Mouse (Mus musculus): Measurements from ENCODE around the gene Dlgap1. TPM values are rescaled to one million over a fixed set of nuclear protein-coding genes. Genes with fewer than 3 reads are reported as not detected.

Gene Dlgap1
- polyA plus RNA-seq, 1 experiment from 2014 or later: 1.3 TPM

DNA sequence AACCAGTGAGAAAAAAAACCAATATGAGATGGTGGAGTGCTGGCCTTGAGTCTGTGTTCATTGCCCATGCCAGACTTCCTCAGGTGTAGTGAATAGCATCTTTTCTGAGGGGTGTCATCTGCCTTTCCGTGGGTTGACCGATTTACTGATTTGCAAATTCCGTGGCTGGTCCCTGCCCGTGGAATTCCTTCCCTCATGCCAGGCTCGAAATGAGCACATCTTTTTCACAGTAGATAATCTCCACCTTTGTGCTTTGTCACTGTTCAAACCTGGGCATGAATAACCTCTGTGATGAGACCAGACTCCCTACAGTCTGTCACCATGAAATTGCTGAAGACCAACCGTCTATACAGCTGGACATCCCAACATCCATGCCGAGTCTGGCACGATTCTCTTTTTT lies 493.4 kb downstream of the Dlgap1 start:
- WGBS: 86% methylated on average over 8 of the region's 8 CpGs
- Histone ChIP-seq H3K9me3 (ENCODE audit: control insufficient read depth, low read length) (no peaks in the 10 kb centered on the region), H3K4me2 (ENCODE audit: low read depth, low read length) (no peak overlapping the region), H3K4me3 (ENCODE audit: low read length) (no peak overlapping the region), H3K9ac (ENCODE audit: low read depth, low read length) (no peak overlapping the region), H3K4me1 (ENCODE audit: control insufficient read depth, insufficient read depth, low read length) (no peaks in the 10 kb centered on the region), H3K27ac (ENCODE audit: low read length) (no peak overlapping the region), H3K27me3 (replicated peaks; ENCODE audit: control insufficient read depth, insufficient read depth, low read length) (no peaks in the 10 kb centered on the region), H3K36me3 (ENCODE audit: control insufficient read depth, insufficient read depth, low read length) (no peaks in the 10 kb centered on the region)
- ATAC-seq: no peak

DNA sequence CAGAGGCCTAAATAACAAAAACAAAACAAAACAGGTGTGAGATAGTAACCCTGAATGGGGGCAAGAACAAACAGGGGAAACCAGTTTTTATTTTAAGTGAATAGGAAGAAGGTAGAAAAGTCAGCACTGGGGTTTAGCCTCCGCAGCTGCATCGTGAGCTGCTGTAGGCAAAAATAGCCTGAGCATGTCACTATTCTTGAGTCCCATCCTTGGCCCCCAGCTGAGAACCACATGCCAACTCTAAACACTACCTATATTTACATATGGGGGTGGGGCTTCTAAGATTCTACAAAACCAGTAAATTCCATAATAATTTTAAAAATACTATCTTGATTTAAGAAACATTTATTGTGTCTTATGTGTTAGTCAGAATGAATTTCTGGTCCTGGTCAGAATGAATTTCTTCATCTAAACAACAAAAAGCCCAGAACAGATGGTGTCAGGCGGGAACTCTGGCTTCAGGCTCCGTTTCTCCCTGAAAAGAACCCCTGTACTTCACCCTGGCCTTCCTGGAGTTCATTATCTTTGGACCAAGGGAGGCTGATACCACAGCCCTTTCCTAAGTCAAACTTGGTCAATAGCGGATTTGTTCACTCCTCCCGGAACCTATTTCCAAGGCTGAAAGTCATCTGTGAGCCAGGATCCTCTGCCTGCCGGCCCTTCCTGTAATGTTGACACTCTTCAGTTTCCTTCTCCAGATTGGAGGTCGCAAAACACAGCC lies 494.1 kb downstream of the Dlgap1 start:
- Histone ChIP-seq H3K4me2 (ENCODE audit: low read depth, low read length) (no peak overlapping the region), H3K36me3 (ENCODE audit: control insufficient read depth, insufficient read depth, low read length) (no peaks in the 10 kb centered on the region), H3K27ac (ENCODE audit: low read length) (no peak overlapping the region), H3K9ac (ENCODE audit: low read depth, low read length) (no peak overlapping the region), H3K4me3 (ENCODE audit: low read length) (no peak overlapping the region), H3K9me3 (ENCODE audit: control insufficient read depth, low read length) (no peaks in the 10 kb centered on the region), H3K27me3 (replicated peaks; ENCODE audit: control insufficient read depth, insufficient read depth, low read length) (no peaks in the 10 kb centered on the region), H3K4me1 (ENCODE audit: control insufficient read depth, insufficient read depth, low read length) (no peaks in the 10 kb centered on the region)
- WGBS: 67% methylated on average over 8 of the region's 8 CpGs
- no peak for ATAC-seq

- H3K4me2 ChIP-seq (ENCODE audit: low read depth, low read length): no peak overlapping the region
- H3K9me3 ChIP-seq (ENCODE audit: control insufficient read depth, low read length): no peaks in the 10 kb centered on the region
- WGBS: 55% methylated on average over 4 of the region's 4 CpGs
- no peaks in the 10 kb centered on the region for H3K36me3 ChIP-seq (ENCODE audit: control insufficient read depth, insufficient read depth, low read length)
- H3K27ac ChIP-seq (ENCODE audit: low read length): no peak overlapping the region
- H3K4me1 ChIP-seq (ENCODE audit: control insufficient read depth, insufficient read depth, low read length): no peaks in the 10 kb centered on the region
- H3K27me3 ChIP-seq (replicated peaks; ENCODE audit: control insufficient read depth, insufficient read depth, low read length): no peaks in the 10 kb centered on the region
- no peak overlapping the region for H3K9ac ChIP-seq (ENCODE audit: low read depth, low read length)
- H3K4me3 ChIP-seq (ENCODE audit: low read length): no peak overlapping the region
- no peak for ATAC-seq
Observed at GRCm38 (mm10) chr17:70466413-70466812, 497.5 kb downstream of the Dlgap1 start.

DNA sequence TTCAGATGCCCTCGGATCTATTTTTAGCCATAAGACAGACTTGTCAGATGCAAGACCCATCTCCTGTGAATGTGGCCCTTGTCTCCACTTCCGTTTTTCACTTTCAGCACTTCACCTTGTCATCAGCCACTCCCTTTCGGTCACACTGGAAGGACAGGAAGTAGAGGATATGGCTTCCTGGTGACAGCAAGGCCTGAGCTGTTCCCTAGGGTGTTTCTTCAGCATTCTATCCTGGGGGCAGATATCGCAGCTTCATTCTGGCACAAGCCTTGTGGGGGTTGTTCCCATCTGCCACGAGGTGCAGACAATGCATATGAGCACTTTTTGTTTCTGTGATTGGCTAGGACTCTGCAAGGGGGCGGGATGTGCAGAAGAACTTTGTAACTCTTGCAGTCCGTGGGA lies 502.1 kb downstream of the Dlgap1 start:
- Histone ChIP-seq H3K4me2 (ENCODE audit: low read depth, low read length) (no peak overlapping the region), H3K4me3 (ENCODE audit: low read length) (no peak overlapping the region), H3K4me1 (ENCODE audit: control insufficient read depth, insufficient read depth, low read length) (no peaks in the 10 kb centered on the region), H3K27me3 (replicated peaks; ENCODE audit: control insufficient read depth, insufficient read depth, low read length) (no peaks in the 10 kb centered on the region), H3K27ac (ENCODE audit: low read length) (no peak overlapping the region), H3K36me3 (ENCODE audit: control insufficient read depth, insufficient read depth, low read length) (no peaks in the 10 kb centered on the region), H3K9me3 (ENCODE audit: control insufficient read depth, low read length) (no peaks in the 10 kb centered on the region), H3K9ac (ENCODE audit: low read depth, low read length) (no peak overlapping the region)
- WGBS: 73% methylated on average over 7 of the region's 7 CpGs
- ATAC-seq: no peak

DNA sequence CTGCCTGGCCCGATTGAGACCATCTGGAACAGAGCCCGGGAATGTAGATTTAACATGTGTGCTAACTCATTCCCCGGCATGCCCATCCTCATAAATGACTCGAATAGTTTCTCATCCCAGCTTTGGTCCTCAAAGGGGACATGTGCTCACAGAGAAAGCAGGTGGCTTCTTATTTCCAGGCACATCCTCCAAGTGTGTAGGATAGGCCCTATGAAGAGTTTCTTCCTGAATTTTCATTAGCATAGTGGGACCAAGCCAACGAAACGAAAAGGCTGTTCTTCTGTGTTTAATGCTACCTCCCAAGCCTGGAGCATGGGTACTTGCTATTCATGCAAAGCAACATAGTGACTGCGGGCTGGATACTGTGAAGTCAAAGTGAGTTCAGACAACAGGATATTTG lies 503.3 kb downstream of the Dlgap1 start:
- Histone ChIP-seq H3K36me3 (ENCODE audit: control insufficient read depth, insufficient read depth, low read length) (no peaks in the 10 kb centered on the region), H3K9me3 (ENCODE audit: control insufficient read depth, low read length) (no peaks in the 10 kb centered on the region), H3K4me2 (ENCODE audit: low read depth, low read length) (no peak overlapping the region), H3K4me3 (ENCODE audit: low read length) (no peak overlapping the region), H3K9ac (ENCODE audit: low read depth, low read length) (no peak overlapping the region), H3K4me1 (ENCODE audit: control insufficient read depth, insufficient read depth, low read length) (no peaks in the 10 kb centered on the region), H3K27ac (ENCODE audit: low read length) (no peak overlapping the region), H3K27me3 (replicated peaks; ENCODE audit: control insufficient read depth, insufficient read depth, low read length) (no peaks in the 10 kb centered on the region)
- ATAC-seq: no peak
- WGBS: 74% methylated on average over 7 of the region's 7 CpGs

- Histone ChIP-seq H3K27ac (ENCODE audit: low read length) (no peak overlapping the region), H3K4me2 (ENCODE audit: low read depth, low read length) (no peak overlapping the region), H3K36me3 (ENCODE audit: control insufficient read depth, insufficient read depth, low read length) (no peaks in the 10 kb centered on the region), H3K9ac (ENCODE audit: low read depth, low read length) (no peak overlapping the region), H3K4me1 (ENCODE audit: control insufficient read depth, insufficient read depth, low read length) (no peaks in the 10 kb centered on the region), H3K9me3 (ENCODE audit: control insufficient read depth, low read length) (no peaks in the 10 kb centered on the region), H3K4me3 (ENCODE audit: low read length) (no peak overlapping the region), H3K27me3 (replicated peaks; ENCODE audit: control insufficient read depth, insufficient read depth, low read length) (no peaks in the 10 kb centered on the region)
- ATAC-seq: no peak
- 88% methylated on average over 4 of the region's 4 CpGs for whole genome bisulfite sequencing
Observed at GRCm38 (mm10) chr17:70473871-70474270, 505.0 kb downstream of the Dlgap1 start.

GRCm38 (mm10) chr17:70483716-70484115 lies 514.8 kb downstream of the Dlgap1 start:
- no peaks in the 10 kb centered on the region for H3K4me1 ChIP-seq (ENCODE audit: control insufficient read depth, insufficient read depth, low read length)
- ATAC-seq: no peak
- H3K9me3 ChIP-seq (ENCODE audit: control insufficient read depth, low read length): no peaks in the 10 kb centered on the region
- no peak overlapping the region for H3K4me3 ChIP-seq (ENCODE audit: low read length)
- no peak overlapping the region for H3K27ac ChIP-seq (ENCODE audit: low read length)
- H3K27me3 ChIP-seq (replicated peaks; ENCODE audit: control insufficient read depth, insufficient read depth, low read length): no peaks in the 10 kb centered on the region
- no peak overlapping the region for H3K4me2 ChIP-seq (ENCODE audit: low read depth, low read length)
- no peaks in the 10 kb centered on the region for H3K36me3 ChIP-seq (ENCODE audit: control insufficient read depth, insufficient read depth, low read length)
- no peak overlapping the region for H3K9ac ChIP-seq (ENCODE audit: low read depth, low read length)
- 81% methylated on average over 4 of the region's 4 CpGs for WGBS

DNA sequence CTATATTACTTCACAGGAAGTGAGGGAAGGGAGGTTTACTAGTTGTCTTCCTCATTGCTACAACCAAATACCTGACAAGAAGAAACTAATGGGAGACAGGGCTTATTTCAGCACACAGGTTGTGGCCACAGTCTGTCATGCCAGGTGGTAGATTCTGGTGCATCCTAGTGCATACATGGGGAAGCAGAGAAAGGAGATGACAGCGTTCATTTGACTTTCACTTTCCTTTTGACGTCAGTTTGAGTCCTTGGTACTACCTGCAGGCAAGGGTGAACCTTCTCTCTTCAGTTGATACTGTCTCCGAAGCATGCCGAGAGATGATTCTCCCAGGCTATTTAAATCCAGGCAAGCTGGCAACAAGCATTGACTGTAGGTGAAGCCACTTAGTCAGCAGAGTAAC lies 516.8 kb downstream of the Dlgap1 start:
- no peaks in the 10 kb centered on the region for H3K9me3 ChIP-seq (ENCODE audit: control insufficient read depth, low read length)
- H3K36me3 ChIP-seq (ENCODE audit: control insufficient read depth, insufficient read depth, low read length): no peaks in the 10 kb centered on the region
- 83% methylated on average over 4 of the region's 4 CpGs for WGBS
- no peak overlapping the region for H3K4me2 ChIP-seq (ENCODE audit: low read depth, low read length)
- H3K4me3 ChIP-seq (ENCODE audit: low read length): no peak overlapping the region
- no peaks in the 10 kb centered on the region for H3K27me3 ChIP-seq (replicated peaks; ENCODE audit: control insufficient read depth, insufficient read depth, low read length)
- ATAC-seq: no peak
- no peaks in the 10 kb centered on the region for H3K4me1 ChIP-seq (ENCODE audit: control insufficient read depth, insufficient read depth, low read length)
- H3K27ac ChIP-seq (ENCODE audit: low read length): no peak overlapping the region
- no peak overlapping the region for H3K9ac ChIP-seq (ENCODE audit: low read depth, low read length)

DNA sequence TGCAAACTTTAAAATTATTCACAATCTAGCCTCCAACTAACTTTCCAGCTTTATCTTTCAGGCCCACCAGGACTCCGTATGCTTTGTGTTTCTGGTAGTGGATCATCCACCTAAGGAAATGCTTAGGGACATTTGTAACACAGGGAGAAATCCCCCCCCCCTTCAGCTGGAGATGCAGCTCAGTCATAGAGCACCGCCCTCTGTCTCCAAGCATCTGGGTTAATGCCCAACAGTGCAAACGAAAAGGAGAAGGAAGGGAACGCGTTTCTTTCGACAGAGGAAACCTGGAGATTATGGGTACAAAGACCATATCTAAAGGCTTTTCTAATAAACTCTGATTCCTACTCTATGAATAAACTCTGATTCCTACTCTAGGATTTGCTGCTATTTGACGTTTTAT lies 517.4 kb downstream of the Dlgap1 start:
- H3K27ac ChIP-seq (ENCODE audit: low read length): no peak overlapping the region
- no peak for ATAC-seq
- no peaks in the 10 kb centered on the region for H3K27me3 ChIP-seq (replicated peaks; ENCODE audit: control insufficient read depth, insufficient read depth, low read length)
- H3K9me3 ChIP-seq (ENCODE audit: control insufficient read depth, low read length): no peaks in the 10 kb centered on the region
- H3K4me1 ChIP-seq (ENCODE audit: control insufficient read depth, insufficient read depth, low read length): no peaks in the 10 kb centered on the region
- H3K36me3 ChIP-seq (ENCODE audit: control insufficient read depth, insufficient read depth, low read length): no peaks in the 10 kb centered on the region
- no peak overlapping the region for H3K9ac ChIP-seq (ENCODE audit: low read depth, low read length)
- WGBS: 56% methylated on average over 7 of the region's 7 CpGs
- H3K4me2 ChIP-seq (ENCODE audit: low read depth, low read length): no peak overlapping the region
- no peak overlapping the region for H3K4me3 ChIP-seq (ENCODE audit: low read length)

- Histone ChIP-seq H3K27me3 (replicated peaks; ENCODE audit: control insufficient read depth, insufficient read depth, low read length) (no peaks in the 10 kb centered on the region), H3K4me1 (ENCODE audit: control insufficient read depth, insufficient read depth, low read length) (no peaks in the 10 kb centered on the region), H3K36me3 (ENCODE audit: control insufficient read depth, insufficient read depth, low read length) (no peaks in the 10 kb centered on the region), H3K9ac (ENCODE audit: low read depth, low read length) (no peak overlapping the region), H3K27ac (ENCODE audit: low read length) (no peak overlapping the region), H3K9me3 (ENCODE audit: control insufficient read depth, low read length) (no peaks in the 10 kb centered on the region), H3K4me3 (ENCODE audit: low read length) (no peak overlapping the region), H3K4me2 (ENCODE audit: low read depth, low read length) (no peak overlapping the region)
- 75% methylated on average over 10 of the region's 10 CpGs for WGBS
- ATAC-seq: no peak
Observed at GRCm38 (mm10) chr17:70486831-70487230, 518.0 kb downstream of the Dlgap1 start.
